Mouse (Mus musculus) intestine, postnatal 0 days (tissue): ENCODE results near the gene Slc39a12. TPM values are rescaled to one million over a fixed set of nuclear protein-coding genes. Genes with fewer than 3 reads are reported as not detected.
A peak's percentile ranks its signal among the peaks of the same experiment; 100 is the strongest.

Experiments used
- ATAC-seq: fragments of 200-750 bp; cut with Nextera tagmentation; 2 replicates; pipeline ENCODE4 v1.8.0; 2017; ENCODE audit warnings: mild to moderate bottlenecking, moderate TSS enrichment, moderate library complexity
- H3K27ac ChIP-seq: fragments of 300-500 bp; sonication (generic); 2 replicates; pipeline ENCODE4 v1.5.1; 2014; ENCODE audit warnings: mild to moderate bottlenecking, low read depth, low read length, moderate library complexity
- H3K27me3 ChIP-seq: fragments of 300-500 bp; sonication (generic); replicated peaks from 2 replicates; pipeline ENCODE4 v1.6.1; 2014; ENCODE audit warnings: low read length, mixed read lengths; ENCODE audit not compliant: control insufficient read depth, insufficient read depth
- H3K36me3 ChIP-seq: fragments of 300-500 bp; sonication (generic); 2 replicates; pipeline ENCODE4 v1.6.1; 2014; ENCODE audit warnings: mild to moderate bottlenecking, moderate library complexity; ENCODE audit not compliant: control insufficient read depth, insufficient read depth
- H3K4me1 ChIP-seq: fragments of 300-500 bp; sonication (generic); replicated peaks from 2 replicates; pipeline ENCODE4 v1.6.1; 2014; ENCODE audit warnings: antibody characterized with exemption, low read length, mixed read lengths; ENCODE audit not compliant: control insufficient read depth, insufficient read depth
- H3K4me2 ChIP-seq: fragments of 300-500 bp; sonication (generic); replicated peaks from 2 replicates; pipeline ENCODE4 v1.6.1; 2014; ENCODE audit warnings: low read depth, mild to moderate bottlenecking, moderate library complexity
- H3K4me3 ChIP-seq: fragments of 300-500 bp; sonication (generic); 2 replicates; pipeline ENCODE4 v1.5.1; 2014; ENCODE audit warnings: low read depth, low read length
- H3K9ac ChIP-seq: fragments of 300-500 bp; sonication (generic); 2 replicates; pipeline ENCODE4 v1.6.1; 2014; ENCODE audit warnings: mild to moderate bottlenecking, low read depth, low read length
- H3K9me3 ChIP-seq: fragments of 300-500 bp; sonication (generic); 2 replicates; pipeline ENCODE4 v1.6.1; 2016; ENCODE audit warnings: mixed run types; ENCODE audit not compliant: control insufficient read depth
- CTCF ChIP-seq: sonication (generic); IDR thresholded peaks from 2 replicates; pipeline ENCODE4 v1.5.1; 2016; ENCODE audit warnings: low read depth, mild to moderate bottlenecking, control low read depth, antibody characterized with exemption, moderate library complexity
- WGBS: fragments of 180-500 bp; shearing (Covaris S2); extraction: QIAGEN DNeasy Blood & Tissue Kit; methylation state at CpG from one replicate; pipeline ENCODE4 v1.1.7; 2014; 5-methylcytosine and 5-hydroxymethylcytosine counted together
- polyA plus RNA-seq: library from polyadenylated mRNA; unstranded; fragments of >200 nt; fragmentation: Nextera tagmentation; extraction: Ambion mirVana; gene quantifications from 2 replicates; pipeline ENCODE4 v1.2.1, GENCODE M21; 2015

Gene Slc39a12
- 0.05 TPM in 1 of 2 replicates, not detected in the other for polyA plus RNA-seq

DNA sequence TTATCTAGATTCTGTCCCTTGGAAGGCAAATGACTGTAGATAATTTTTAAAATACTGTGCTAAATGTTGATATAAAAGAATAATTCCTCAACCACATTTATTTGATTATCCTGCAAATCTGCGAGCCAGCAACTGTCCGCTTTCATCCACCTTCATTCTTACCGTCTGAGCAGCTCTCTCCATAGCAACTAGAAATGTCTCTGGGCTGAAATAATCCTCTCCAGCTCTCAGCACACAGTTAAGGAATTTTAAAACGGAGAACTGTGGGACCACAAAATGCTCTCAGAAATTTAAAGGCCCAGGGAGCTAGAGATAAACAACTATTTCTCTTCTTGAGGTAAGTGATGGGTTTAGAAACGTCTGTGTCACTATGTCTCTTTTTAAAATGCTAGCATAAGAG is at the start of gene Slc39a12:
Gene Slc39a12 (plus strand): TSS at position 155 of the 400 bp plus-strand sequence.
- ATAC-seq = no peak
- H3K9ac ChIP-seq = no peak within 1 kb of the TSS
- H3K4me2 ChIP-seq = no peak within 1 kb of the TSS
- no peaks in the 10 kb centered on the region for H3K9me3 ChIP-seq
- H3K4me1 ChIP-seq = no peaks in the 10 kb centered on the region
- no peak within 1 kb of the TSS for H3K4me3 ChIP-seq
- no peak within 1 kb of the TSS for H3K27ac ChIP-seq
- 34% methylated on average over 5 of the region's 5 CpGs for WGBS
- no peaks in the 10 kb centered on the region for H3K36me3 ChIP-seq
- no peak for TF ChIP-seq CTCF
- no peaks in the 10 kb centered on the region for H3K27me3 ChIP-seq

DNA sequence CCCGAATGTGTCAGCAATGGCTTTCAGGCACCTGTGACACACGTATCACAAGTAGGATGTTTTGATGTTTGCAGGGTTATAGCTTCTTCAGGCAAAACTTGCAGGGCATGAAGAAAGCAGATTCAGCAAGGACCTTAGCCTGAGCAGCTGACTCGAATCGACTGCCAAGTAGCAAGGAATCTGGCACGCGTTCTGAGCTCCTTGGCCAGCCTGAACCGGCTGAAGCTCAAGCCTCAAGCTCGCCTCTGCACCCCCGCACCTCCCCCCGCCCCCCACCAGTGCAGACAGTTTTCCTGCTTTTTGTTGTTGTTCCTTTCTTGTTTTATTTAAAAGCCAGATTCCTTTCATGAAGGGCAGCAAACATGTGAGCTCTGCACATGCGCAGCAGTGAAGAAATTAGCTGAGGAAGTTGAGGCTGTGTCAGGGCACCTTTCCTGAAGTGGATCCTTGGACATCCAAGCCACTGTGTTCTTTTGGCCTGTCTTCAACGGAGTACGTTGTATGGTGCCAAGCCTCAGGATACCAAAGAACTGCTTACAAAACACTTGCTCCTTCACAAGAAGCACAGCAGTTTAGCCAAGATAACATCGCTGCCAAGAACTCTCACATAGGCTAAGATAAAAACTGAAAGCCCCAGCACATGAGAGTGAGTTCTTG is 46.3 kb upstream of the Slc39a12 start:
- no peaks in the 10 kb centered on the region for H3K36me3 ChIP-seq
- WGBS = 61% methylated on average over 14 of the region's 14 CpGs
- ATAC-seq = no peak
- no peak for TF ChIP-seq CTCF
- H3K4me3 ChIP-seq = no peak overlapping the region
- H3K9me3 ChIP-seq = no peaks in the 10 kb centered on the region
- no peaks in the 10 kb centered on the region for H3K4me1 ChIP-seq
- peak overlapping the region; percentile 13 for H3K4me2 ChIP-seq
- no peak overlapping the region for H3K27ac ChIP-seq
- no peak overlapping the region for H3K9ac ChIP-seq
- H3K27me3 ChIP-seq = no peaks in the 10 kb centered on the region

DNA sequence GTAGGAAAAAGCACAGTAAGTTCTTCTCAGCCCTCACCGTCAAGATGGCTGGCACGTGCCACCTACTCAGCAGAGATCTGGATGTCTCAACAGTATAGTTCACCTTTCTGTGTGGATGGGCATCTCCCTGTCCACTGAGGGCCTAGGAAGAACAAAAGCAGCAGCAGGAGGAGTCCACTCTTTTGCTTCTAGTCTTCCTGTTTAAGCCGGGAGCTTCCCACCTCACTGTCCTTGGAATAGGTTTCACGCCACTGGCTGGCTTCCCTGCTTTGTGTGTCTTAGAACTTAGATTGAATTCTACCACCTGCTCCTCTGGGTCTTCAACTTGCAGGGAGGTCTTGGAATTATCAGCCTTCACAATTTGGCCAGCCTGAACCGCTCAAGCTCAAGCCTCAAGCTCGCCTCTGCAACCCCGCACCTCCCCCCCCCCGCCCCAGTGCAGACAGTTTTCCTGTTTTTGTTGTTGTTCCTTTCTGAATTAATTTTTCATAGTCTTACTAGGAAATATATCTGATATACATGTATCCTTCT is 45.7 kb upstream of the Slc39a12 start:
- Histone ChIP-seq H3K36me3 (no peaks in the 10 kb centered on the region), H3K27me3 (no peaks in the 10 kb centered on the region), H3K4me2 (no peak overlapping the region), H3K4me3 (no peak overlapping the region), H3K4me1 (no peaks in the 10 kb centered on the region), H3K27ac (no peak overlapping the region), H3K9me3 (no peaks in the 10 kb centered on the region), H3K9ac (no peak overlapping the region)
- 70% methylated on average over 8 of the region's 8 CpGs for WGBS
- TF ChIP-seq CTCF = no peak
- ATAC-seq = no peak

DNA sequence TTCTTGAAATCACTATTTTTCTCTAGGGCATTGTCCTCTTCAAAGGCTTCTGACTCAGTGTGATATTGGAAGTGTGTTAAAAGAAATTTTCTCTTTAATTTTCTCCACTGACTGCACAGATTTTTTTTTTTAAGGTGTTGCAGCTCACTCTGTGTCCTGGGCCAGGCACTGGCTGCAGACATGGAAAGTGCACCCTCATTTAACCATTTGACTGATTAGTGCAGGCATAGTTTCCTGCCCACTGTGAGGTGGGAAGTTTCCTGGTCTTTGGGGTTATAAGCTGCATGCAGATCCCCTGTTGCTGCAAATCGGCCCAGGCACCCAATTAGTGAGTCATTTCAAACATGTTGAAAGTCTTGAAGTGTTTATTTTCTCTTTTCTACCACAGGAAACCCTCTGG is 740 bp downstream of the Slc39a12 start:
- no peak for TF ChIP-seq CTCF
- Histone ChIP-seq H3K4me1 (no peaks in the 10 kb centered on the region), H3K4me3 (no peak overlapping the region), H3K36me3 (no peaks in the 10 kb centered on the region), H3K27ac (no peak overlapping the region), H3K9me3 (no peaks in the 10 kb centered on the region), H3K9ac (no peak overlapping the region), H3K4me2 (no peak overlapping the region), H3K27me3 (no peaks in the 10 kb centered on the region)
- WGBS = 31% methylated on average over 1 of the region's 1 CpGs
- ATAC-seq = no peak

DNA sequence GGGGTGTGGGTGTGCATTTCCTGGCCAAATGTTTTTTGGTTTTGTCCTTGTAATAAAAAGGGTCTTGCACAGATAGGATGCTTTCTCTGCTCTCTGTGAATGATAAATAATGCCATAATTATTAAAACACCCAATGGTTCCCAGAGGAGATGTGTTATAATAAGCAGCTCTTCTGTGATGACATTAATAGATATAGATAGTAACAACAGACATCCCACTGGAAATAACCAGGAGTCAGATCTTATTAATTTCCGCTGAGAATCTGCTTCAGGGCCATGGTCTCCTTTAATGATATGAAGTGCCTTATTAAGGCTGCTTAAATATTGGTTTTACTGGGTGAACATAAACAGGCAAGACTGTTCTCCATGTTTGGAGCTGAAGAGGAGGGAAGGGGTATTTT is 2.8 kb downstream of the Slc39a12 start:
- Histone ChIP-seq H3K27ac (no peak overlapping the region), H3K36me3 (no peaks in the 10 kb centered on the region), H3K9ac (no peak overlapping the region), H3K4me1 (no peaks in the 10 kb centered on the region), H3K27me3 (no peaks in the 10 kb centered on the region), H3K4me2 (no peak overlapping the region), H3K4me3 (no peak overlapping the region), H3K9me3 (no peaks in the 10 kb centered on the region)
- TF ChIP-seq CTCF = no peak
- ATAC-seq = no peak
- 67% methylated on average over 1 of the region's 1 CpGs for WGBS

DNA sequence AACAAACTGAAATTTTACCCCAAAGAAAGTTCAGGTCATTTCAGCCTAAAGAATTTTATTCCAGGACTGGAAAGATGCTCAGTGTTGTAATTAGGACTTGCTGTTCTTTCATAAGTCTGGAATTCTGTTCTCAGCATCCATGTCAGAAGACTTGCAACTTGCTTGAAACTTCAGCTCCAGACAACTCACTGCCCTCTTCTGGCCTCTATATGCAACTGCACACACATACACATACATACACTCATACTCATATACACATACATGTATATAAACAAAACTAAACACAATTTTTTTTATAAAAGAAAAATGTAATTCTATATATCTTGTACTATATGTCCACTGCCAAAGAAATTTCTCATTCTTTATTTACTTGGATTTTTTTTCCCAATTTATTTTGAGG is 14.9 kb downstream of the Slc39a12 start:
- TF ChIP-seq CTCF = 0 out of 2 replicates have a peak, but pooled peaks have one; percentile 11

More for the DNA sequence above, 14.9 kb downstream of the Slc39a12 start:
- Histone ChIP-seq H3K4me1 (no peaks in the 10 kb centered on the region), H3K27me3 (no peaks in the 10 kb centered on the region), H3K36me3 (no peaks in the 10 kb centered on the region), H3K4me3 (no peak overlapping the region), H3K4me2 (no peak overlapping the region), H3K9me3 (no peaks in the 10 kb centered on the region), H3K27ac (no peak overlapping the region), H3K9ac (no peak overlapping the region)
- ATAC-seq = no peak
